Mouse (Mus musculus) lung, postnatal 14 days (tissue): ENCODE measurements around the gene Ndufb4.
"Not testable (repeated sequence)": the region's sequence is repeated elsewhere in the genome, so short reads cannot be mapped to it uniquely, and the experiment has no call there.

Experiments used
- DNase-seq: peaks from one replicate; pipeline ENCODE4 v3.0.0; 2021

Ndufb4 gene

DNA sequence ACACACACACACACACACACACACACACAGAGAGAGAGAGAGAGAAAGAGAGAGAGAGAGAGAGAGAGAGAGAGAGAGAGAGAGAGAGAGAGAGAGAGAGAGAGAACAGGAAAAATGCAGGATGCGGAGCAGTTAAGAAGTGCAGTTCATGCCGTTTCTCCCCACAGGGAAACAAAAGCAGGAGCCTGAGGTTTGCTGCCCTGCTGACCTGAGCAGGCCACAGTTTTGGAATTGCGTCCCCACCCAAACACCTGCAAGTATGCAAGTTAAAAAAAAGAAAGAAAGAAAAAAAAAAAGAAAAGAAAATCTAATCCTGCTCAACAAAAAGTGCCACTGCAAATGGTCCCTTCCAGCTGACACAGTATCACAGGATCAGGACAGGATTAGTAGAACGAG lies 22.4 kb upstream of the Ndufb4 start:
- no peak for DNase-seq

DNA sequence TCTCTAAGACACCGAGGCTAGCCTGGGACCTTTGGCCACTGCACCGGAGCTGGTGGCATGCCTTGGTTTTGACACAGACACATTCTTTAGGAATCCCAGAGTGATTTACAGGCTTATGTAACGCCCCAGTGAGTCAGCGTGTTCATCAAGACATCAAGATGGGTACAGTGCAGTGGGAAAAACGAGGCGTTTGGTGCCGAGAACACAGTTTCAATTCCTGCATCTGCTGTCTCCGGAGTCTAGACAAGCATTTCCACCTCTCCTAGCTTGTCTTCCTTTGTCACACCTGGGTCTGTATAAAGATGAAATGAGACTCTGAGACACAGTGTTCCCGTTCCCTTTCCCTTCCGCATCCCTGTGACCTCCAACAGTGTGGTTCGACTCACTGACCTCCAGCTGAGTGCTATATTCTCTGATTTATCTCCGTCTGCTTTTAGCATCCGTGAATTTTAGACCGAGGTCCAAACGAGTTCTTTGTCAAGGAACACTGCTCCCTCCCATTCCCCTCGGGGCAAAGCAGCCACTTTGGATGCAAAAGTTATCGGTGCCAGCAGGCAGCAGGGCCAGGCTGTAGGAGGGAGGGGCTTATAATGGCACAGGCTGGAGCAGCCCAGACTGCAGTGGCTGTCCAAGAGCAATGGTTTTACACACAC lies 21.9 kb upstream of the Ndufb4 start:
- no peak for DNase-seq

DNA sequence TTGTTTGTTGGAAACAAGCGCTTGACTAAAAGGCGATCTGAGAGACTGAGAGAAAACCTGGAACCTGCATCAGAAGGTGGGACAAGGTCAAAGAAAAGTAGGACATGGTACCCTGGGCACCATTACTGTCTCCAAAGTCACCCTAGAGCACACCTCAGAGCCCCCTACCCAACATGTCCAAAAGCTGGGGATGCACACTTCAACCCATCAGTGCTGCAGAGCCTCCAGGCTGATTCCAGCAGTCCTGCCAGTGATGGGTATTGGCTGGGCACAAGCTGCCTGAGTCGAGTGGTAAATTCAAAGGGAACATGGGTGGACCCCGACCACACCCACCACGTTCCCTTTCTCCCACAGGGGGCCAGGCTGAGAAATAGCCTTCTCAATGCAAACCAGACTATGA lies 21.1 kb upstream of the Ndufb4 start:
- no peak for DNase-seq

DNA sequence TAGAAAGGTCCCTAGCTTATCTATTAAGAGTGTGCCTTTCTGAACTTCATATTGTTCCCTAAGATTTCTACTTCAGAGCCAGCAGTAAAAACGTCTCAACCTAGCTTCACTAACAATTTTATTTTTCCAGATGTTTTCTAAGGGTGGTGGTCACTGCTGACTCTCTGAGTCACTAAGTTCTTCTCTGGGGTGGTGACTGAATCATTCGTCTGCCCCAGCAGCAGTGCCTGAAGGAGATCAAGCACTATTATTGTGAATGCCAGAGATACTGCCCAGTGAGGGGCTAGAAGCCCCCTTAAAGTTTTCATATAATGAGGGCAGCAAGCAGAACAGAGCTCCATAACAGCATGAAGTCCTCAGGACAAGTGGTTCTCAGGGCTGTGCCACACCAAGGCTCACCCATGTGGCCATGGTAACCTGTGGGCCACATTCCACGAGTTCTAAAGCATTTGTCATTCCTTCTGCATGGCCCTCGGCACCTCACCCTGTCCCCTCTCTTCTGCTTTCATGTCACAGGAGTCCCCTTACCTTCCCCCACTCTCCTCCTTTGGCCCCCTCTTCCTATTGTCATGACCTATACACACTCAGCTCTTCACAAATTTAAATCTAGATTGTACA lies 16.5 kb upstream of the Ndufb4 start:
- no peak for DNase-seq

DNA sequence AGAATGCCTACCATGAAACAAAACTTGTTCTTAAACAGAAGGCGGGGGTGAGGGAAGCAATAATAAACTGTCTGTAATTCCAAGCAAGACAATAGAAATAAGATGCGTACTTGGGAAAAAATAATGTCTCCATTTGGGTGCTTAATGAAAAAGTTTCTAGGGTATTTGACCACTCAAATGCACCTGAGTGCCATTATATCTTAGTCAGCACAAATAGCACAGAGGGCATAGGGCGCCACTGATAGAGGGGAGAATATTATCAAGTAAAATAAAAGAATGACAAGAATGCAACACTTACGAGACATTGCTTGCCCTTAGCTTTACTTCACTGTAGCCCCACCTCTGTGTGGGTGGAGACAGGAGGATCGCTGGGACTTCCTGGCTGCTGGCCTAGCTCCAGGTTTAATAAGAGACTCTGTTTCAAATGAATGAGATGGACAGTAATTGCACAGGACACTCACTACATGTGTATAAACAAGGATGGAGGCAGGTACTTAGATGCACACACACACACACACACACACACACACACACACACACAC lies 11.2 kb upstream of the Ndufb4 start:
- DNase-seq: no peak

DNA sequence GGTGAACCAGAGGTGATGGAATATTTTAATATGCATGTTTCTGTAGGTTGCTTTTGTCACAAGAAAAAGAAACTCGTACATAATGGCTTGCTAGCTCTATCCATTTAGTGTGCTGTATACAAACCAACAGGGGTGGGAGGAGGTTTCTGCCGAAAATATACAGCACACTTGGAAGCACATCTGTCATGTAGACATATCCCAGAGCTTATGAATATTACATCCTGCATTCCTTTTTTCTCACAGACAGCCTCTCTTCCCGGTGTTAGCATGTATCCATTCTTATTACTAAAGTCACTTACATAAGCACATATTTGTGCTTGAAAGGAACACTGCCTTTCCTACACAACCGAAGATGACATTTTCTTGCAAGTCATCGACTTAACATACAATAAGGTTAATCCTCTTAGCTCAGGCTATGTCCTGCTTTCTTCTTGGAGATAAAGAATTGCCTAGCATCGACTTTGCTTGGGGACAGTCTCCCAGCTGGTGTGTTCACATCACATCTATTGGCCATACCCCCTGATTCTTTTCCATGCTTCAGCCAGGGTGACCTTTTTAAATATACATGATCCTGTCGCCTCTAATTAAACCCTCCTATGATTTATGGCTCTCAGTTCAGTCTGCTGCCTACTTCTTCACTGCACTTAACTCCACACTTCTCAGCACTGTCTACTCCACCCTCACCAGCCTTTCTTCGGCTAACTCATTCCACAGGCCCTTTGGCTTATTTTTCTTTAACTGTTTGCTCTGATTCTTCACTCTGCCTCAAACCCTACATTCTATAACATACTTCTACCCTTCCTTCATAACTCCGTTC lies 9.6 kb upstream of the Ndufb4 start:
- DNase-seq: no peak

GRCm38 (mm10) chr16:37656796-37657195 lies 2.5 kb upstream of the Ndufb4 start:
- no peak for DNase-seq

DNA sequence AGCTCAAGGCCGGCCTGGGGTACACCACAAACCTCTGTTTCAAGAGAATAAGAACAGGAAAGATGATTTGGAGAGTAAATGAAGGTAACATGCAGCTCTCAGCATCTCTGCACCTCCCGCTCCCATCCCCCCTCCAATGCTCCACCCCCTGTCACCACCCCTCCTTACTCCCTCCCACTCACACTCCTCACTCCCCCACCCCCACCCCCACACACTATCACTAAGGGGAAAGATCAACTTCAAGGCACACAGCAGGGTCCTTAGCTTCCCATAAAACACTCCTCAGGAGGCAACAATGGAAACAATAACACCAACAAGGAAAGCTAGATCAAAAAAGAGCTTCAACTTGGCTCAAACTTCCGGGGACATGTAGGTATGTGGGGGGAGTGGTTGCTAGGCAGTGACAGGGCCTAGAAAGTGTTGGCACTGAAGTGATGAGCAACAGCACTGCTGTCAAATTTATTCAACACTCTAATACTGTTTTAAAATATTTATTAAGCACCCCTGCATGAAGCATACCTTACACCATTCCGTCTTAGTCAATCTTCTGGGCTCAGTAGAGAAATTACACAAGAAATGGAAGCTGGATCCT lies 1.6 kb upstream of the Ndufb4 start:
- no peak for DNase-seq

DNA sequence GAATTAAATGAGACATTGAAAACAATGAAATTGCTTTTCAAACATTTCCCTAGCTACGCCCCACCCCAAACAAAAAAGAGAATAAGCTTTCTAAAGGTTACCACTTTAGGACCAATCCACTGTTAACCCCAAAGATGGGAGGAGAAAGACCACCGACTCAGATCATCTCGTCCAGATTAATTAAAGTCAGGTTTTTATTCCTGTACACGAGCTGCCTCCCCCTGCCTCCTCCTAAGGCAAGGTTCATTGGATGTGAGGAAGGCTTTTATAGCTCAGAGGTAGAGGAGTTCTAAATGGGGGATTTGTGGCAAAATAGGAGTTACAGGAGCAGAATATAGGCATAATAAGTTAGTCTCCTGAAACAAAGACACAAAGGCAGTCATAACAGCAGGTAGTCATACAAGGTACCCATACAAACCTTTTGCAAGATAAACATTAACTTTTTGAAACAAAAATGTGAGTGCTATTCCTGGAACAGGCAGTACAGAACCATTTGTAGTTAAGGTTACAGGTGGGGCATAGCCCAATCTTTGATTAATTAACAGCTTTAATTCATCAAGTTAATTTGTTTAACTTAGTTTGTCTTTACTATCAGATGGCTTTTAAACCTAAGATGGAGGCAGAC lies 690 bp upstream of the Ndufb4 start:
- no peak for DNase-seq

DNA sequence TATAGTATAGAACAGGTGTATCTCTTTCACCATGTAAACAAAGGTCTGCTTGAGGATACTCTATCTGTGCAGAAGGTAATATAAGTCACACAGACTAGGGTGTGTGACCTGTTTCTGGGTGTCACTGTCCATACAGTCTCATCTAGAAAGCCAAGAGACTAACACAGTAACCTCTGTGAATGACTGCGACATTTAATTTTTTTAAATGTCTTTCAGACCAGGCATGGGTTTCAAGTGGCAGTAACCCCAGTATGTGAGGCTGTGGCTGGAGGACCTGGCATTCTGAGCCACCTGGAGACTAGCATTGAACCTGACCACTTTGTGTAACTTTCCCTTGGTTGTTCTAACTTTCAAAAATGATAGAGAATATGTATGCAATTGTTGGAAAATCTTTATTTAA lies 1.2 kb downstream of the Ndufb4 start:
- no peak for DNase-seq

- DNase-seq: no peak
These were observed 1.6 kb downstream of the Ndufb4 start for GRCm38 (mm10) chr16:37652654-37653053.

DNA sequence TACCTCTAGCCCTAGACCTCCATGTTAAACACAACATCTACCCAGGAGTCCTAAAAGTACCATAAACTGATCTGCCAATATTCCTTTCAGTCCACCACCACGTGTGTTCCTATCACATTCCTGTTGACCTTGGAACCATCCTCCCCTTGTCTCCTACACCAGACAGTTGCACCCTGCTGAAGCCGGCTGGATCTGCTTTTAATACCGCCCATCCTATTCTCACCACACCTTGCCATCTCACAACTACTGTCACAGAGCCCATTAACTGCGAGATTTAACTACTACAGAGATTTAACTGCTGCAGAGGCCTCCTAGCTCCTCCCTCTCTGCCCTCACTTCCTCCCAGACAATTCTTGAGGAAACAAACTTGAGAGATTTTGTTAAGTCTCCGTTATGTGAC lies 2.8 kb downstream of the Ndufb4 start:
- DNase-seq: no peak

DNA sequence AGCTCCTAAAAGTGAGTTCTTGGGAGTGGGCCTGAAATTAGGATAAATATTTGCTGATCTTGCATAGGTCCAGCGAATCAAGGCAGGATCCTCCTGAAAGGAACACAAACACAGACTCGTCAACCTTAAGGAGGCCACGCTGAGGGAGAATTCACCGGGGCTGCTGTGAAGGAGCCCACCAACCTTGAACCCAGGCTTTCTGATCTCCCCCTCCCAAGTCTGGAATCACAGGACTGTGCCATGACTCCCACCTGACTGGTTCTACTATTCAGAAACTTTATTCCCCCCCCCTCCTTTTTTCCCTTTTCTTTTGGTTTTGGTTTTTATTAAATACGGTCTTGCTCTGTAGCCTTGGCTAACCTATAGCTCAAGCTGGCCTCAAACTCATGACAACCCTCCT lies 5.2 kb downstream of the Ndufb4 start:
- DNase-seq: no peak

GRCm38 (mm10) chr16:37647936-37648335 lies 6.3 kb downstream of the Ndufb4 start:
- DNase-seq: no peak

DNA sequence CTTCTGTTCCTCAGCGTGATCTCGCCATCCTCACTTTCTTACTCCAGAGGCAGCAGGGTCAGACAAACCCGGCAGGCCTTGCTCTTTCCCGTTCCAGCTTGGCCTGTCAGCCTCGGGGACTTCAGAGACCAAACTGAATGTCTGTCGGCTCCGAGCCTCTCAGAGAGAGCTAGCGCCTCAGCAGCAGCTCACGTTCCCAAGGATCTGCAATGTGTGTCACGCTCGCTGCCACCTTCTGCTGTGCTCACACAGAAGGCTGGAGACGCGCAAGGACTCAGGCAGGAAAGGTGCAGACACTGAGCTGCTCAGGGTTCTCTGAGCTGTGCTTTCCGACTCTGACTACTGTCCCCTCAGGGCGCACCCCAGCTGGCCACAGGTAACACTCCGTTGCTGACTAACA lies 7.2 kb downstream of the Ndufb4 start:
- DNase-seq: no peak

DNA sequence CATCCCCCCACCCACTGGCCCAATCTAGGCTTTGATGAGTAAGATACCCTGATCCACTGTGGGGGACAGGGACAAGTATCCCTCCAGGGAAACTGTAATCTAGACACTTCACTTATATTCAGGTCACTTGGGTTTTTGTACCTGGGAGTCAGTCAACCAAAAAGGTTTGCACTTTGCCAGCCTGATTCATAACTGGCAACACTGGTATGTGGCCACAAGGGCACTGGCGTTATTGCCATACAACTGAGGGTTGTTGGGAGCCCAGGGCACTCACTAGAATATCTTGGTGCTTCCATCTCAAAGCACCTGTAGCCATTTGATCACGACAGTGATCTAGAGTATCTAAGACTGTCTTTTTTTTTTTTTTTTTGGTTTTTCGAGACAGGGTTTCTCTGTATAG lies 8.5 kb downstream of the Ndufb4 start:
- no peak for DNase-seq

- DNase-seq: no peak
These were observed 9.0 kb downstream of the Ndufb4 start for GRCm38 (mm10) chr16:37645211-37645610.

DNA sequence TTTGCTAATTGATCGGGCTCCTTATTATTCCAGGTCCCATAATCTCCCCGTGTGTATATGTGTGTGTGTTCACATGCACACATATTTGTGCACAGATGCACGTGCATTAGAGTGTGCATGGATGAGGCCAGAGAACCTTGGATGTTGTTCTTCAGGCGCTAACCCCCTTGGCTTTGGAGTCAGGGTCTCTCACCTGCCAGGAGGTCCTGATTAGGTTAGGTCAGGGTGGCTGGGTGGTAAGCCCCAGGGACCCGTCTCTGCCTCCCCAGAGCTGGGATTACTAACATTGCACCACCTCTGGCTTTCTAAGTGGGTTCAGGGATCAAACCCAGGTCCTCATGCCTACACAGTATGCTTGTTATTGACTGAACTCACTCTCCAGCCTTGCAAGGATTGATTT lies 9.8 kb downstream of the Ndufb4 start:
- no peak for DNase-seq

- DNase-seq: not testable (repeated sequence)
These were observed 13.7 kb downstream of the Ndufb4 start for GRCm38 (mm10) chr16:37640522-37640921.

GRCm38 (mm10) chr16:37637802-37638201 lies 16.5 kb downstream of the Ndufb4 start:
- DNase-seq: no peak

DNA sequence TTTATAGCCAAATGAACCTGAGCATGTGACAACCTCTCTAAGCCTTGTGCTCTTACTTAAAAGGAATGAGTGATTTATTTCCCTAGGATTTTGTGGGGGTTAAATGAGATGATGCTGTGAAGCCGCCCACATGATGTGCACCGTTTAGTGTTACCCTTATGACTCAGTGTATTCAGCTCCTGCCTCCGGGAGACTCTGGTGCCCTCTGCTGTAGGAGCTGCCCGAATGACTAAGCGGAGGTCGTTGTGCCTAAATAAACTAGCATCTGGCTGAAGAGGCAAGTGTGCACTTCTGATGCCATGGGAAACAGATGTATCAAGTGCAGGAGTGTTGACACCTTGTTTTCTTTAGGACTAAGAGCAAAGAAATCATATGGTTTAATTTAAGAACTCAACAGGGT lies 18.1 kb downstream of the Ndufb4 start:
- no peak for DNase-seq

- no peak for DNase-seq
These were observed 19.2 kb downstream of the Ndufb4 start for GRCm38 (mm10) chr16:37635095-37635494.

- no peak for DNase-seq
These were observed 19.7 kb downstream of the Ndufb4 start for GRCm38 (mm10) chr16:37634578-37634977.
